Mouse (Mus musculus) T-helper 2 cell (primary cell): Measurements from ENCODE around the gene Slc18a2.

ENCODE experiments used
- in situ Hi-C: fragments of 300-600 bp; cut with MboI, MseI; formaldehyde crosslinking; loops from one replicate; pipeline ENCODE4 v1.15.1; 2025; ENCODE audit warnings: high pct_unique_total_duplicates

The Slc18a2 gene

GRCm38 (mm10) chr19:59260718-59261442 lies at the start of gene Slc18a2:
TSS of gene Slc18a2 (plus strand) at chr19:59260896.
- in situ Hi-C loops: no loop called here

DNA sequence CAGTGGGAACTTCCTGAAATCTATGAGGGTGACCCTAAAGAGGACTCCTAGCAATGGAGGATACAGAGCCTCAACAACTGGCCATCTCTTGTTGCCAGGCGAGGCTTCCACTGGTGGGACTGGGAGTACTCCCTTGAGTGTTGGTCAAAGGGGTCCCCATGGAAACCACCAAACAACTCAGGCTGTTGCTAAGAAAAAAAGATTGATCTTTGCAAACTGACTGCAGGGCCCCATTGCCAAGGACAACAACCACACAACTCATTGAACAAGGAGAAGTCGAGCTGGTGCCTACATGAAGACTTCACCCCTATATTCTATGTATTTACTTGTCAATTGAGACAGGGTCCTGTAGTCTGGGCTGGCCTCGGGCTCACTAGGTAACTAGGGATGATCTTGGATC lies 43.8 kb upstream of the Slc18a2 start:
- in situ Hi-C loops: no loop called here

DNA sequence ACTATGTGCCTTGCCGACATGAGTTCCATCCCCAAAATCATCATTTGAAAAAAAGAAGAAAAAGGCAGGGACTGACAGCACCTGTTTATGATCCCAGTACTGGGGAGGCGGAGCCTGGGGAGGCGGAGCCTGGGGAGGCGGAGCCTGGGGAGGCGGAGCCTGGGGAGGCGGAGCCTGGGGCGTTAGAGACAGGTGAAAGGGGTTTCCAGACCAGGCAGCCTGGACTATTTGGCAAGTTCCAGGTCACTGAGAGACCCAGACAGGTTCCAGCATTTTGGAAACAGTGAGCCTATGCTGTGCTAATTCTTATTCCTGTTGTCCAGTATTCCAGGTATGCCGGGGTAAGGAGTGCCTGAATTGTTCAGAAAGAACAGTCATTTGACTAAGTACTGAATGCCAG lies 41.7 kb upstream of the Slc18a2 start, which contains the start of gene Kcnk18:
TSS of gene Kcnk18 (plus strand) at position 224 of the 400 bp plus-strand sequence.
- in situ Hi-C loops: no loop called here

- in situ Hi-C loops: no loop called here
These were observed 39.6 kb upstream of the Slc18a2 start for GRCm38 (mm10) chr19:59221131-59221530.

DNA sequence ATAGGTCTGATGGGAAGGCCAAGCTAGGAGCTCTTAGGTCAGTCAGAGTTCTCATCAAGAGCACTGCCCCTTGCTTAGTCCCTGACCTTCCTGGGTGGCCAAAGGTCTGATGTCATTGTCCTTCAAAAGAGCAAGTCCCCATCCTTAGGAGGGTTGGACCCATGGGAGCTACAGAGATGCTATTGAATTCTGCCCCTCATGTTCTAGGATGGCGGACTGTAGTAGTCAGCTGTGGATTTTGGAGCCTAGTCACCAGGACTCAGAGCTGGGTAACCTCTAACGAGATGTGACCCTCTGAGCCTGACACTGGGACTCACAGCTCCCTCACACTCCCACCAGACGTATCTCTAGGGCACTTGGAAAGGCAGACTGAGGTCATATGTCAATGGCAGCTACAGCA lies 32.3 kb upstream of the Slc18a2 start:
- in situ Hi-C loops: no loop called here

GRCm38 (mm10) chr19:59232786-59233185 lies 27.9 kb upstream of the Slc18a2 start:
- in situ Hi-C loops: no loop called here

GRCm38 (mm10) chr19:59235001-59235400 lies 25.7 kb upstream of the Slc18a2 start:
- in situ Hi-C loops: no loop called here

GRCm38 (mm10) chr19:59236046-59236445 lies 24.6 kb upstream of the Slc18a2 start:
- in situ Hi-C loops: no loop called here

- in situ Hi-C loops: no loop called here
These were observed 22.1 kb upstream of the Slc18a2 start for GRCm38 (mm10) chr19:59238630-59239029.

GRCm38 (mm10) chr19:59239124-59239817 lies 21.4 kb upstream of the Slc18a2 start:
- in situ Hi-C loops: no loop called here

DNA sequence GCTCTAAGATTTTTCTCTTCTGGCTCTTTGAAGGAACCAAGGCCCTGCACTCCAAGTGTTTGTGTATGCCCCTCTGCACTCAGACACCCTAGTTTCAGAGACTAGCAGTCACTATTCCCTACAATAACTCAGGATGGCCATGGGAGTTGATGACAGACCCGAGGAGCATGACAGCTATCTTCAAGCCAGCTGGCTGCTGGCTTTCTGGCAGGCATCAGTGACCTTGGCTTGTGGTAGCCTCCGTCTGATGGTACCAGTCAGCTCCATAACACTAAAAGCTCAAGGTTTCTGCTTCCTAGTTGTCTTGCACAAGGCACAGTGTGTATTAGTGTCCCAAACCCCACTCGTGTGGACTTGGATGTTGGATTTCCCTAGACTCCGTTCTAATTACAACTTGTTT lies 18.7 kb upstream of the Slc18a2 start:
- in situ Hi-C loops: no loop called here

DNA sequence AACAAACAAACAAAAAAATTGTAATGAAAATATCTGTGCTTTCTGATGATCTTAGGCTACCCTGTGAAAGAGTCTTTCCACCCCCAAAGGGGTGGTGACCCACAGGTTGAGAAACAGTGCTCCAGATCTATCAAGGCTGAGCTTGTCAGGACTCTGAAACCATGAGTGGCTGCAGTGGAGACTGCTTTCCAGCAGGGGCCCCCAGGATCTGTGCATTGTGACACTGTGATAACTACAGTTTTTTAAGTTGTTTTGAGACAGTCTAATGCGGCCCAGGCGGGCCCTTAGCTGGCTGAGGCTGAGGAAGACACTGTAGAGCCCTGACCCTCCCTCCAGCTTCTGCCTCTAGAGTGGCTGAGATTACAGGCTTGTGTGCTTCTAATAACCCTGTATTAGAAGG lies 17.6 kb upstream of the Slc18a2 start:
- in situ Hi-C loops: no loop called here

GRCm38 (mm10) chr19:59248144-59248543 lies 12.6 kb upstream of the Slc18a2 start:
- in situ Hi-C loops: no loop called here

GRCm38 (mm10) chr19:59248553-59249286 lies 12.0 kb upstream of the Slc18a2 start:
- in situ Hi-C loops: no loop called here

- in situ Hi-C loops: no loop called here
These were observed 8.0 kb upstream of the Slc18a2 start for GRCm38 (mm10) chr19:59252651-59253050.

- in situ Hi-C loops: no loop called here
These were observed 1.1 kb upstream of the Slc18a2 start for GRCm38 (mm10) chr19:59259633-59260032.

GRCm38 (mm10) chr19:59261604-59262003 lies 908 bp downstream of the Slc18a2 start:
- in situ Hi-C loops: no loop called here

- in situ Hi-C loops: no loop called here
These were observed 2.5 kb downstream of the Slc18a2 start for GRCm38 (mm10) chr19:59263171-59263570.

- in situ Hi-C loops: no loop called here
These were observed 4.3 kb downstream of the Slc18a2 start for GRCm38 (mm10) chr19:59264838-59265532.

GRCm38 (mm10) chr19:59265907-59266306 lies 5.2 kb downstream of the Slc18a2 start:
- in situ Hi-C loops: no loop called here

DNA sequence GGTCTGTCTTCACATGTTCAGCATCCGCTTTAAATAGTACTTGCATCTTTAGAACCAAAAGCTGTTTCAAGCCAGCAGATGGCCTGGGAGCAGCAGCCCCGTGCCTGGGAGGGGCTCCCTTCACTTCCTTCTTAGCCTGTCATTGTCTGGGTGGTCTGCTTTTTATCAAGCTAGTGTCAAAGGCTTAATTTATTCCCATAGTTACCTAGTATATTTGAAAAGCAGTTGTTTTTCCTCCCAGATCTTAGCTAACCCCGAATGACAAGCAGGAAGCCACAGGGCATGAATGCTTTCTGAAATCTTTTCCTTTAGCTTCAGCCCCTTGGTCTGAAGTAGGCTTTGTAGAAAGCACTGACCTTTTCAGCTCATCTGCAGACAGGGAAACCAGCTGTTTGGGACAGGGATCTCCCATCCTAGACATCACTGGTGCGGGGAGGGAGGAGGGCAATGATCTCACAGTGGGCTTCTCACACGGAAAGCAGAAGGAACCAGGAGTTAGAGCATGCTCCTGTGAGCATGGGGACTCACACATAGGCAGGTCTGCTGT lies 6.8 kb downstream of the Slc18a2 start:
- in situ Hi-C loops: no loop called here

GRCm38 (mm10) chr19:59273190-59273589 lies 12.5 kb downstream of the Slc18a2 start:
- in situ Hi-C loops: no loop called here
